Mouse (Mus musculus) spleen, postnatal 10 days (tissue): Measurements from ENCODE around the gene Nudt1.

Experiments used
- DNase-seq, 2 experiments: peaks; one replicate each; pipeline ENCODE4 v3.0.0; 2021 to 2022; ENCODE audit warnings: low spot score in 2 of 2

The Nudt1 gene

GRCm38 (mm10) chr5:140321042-140321755 lies at the start of gene Nudt1, which contains the start of gene Mad1l1:
TSS of gene Nudt1 (plus strand) at chr5:140321656.
TSS of gene Mad1l1 (minus strand) at chr5:140321552.
- peak; percentile 93 to 94 for DNase-seq

DNA sequence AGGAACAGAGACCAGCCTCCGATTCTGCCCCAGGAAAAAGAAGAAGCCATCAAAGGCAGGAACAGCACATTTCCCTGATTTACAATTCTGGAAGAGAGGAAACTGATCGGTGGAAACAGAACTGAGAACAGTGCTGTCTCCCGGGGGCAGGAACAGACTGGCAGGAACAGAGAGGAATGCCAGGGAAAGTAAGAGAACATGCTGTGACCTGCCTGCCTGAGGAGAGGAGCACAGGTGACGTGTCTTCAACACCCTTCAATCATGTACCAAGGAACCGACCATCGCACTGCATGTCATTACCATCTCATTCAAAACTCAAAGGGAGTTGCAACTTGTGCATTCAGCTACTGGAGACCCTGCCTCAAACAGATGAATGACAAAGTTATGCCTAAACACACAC lies 44.7 kb upstream of the Nudt1 start:
- no peak for DNase-seq

DNA sequence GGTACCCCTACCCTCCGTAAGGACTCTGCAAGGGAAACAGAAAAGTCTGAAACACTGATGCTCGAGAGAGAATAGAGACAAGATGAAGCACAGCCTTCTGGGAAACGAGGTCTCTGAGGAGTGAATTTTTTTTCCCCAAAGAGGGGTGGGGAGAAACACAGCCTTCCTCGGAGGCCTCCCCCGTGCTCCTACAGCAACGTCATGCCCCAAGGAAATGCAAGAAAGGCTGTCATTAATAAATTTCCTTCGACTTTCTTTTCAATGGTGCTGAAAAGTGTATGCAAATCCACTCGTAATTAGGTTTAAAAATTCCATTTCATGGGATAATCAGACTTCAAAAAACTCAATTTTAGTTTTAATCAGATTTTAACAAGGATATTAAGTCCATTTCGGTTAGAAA lies 41.3 kb upstream of the Nudt1 start:
- no peak for DNase-seq

DNA sequence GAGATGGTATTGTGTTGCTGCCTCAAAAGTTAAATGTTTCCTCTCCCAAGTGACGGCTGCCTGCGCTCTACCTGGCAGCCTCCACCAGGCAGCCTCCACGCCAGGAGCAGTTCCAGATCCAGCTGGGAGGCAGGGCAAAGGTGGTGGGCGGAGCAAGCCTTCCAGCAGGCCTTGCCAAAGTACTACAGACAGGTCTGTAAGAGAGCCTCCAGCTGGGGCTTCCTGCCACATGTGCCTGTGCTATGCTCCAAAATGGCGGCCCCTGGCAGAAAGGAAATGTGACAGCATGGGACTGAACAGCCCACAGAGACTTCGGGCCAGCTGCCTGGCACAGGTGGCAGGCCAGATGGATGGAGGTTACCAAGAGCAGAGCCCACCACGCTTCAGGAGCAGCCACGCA lies 39.1 kb upstream of the Nudt1 start:
- no peak for DNase-seq

- DNase-seq = no peak
These were observed 38.6 kb upstream of the Nudt1 start for GRCm38 (mm10) chr5:140282900-140283299.

GRCm38 (mm10) chr5:140284011-140284410 lies 37.4 kb upstream of the Nudt1 start:
- no peak for DNase-seq

DNA sequence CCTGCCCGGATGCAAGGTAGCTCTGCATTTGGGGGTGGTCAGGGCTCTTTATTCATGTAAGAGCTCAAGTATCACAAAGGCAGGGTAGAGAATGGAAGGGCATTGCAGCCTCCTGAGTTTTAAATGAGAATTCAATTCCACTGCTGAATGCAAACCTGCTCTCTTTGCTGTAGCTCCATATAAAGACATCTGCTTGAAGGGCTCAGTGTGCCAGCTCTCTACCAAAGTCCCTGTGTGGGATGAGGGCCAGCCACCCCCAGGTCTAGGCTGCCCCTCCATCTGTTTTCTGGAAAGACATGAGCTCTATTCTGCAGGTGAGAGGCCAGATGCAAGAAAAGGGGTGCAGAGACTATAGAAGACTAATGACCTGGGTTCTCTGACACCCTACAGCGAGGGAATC lies 36.7 kb upstream of the Nudt1 start:
- no peak for DNase-seq

DNA sequence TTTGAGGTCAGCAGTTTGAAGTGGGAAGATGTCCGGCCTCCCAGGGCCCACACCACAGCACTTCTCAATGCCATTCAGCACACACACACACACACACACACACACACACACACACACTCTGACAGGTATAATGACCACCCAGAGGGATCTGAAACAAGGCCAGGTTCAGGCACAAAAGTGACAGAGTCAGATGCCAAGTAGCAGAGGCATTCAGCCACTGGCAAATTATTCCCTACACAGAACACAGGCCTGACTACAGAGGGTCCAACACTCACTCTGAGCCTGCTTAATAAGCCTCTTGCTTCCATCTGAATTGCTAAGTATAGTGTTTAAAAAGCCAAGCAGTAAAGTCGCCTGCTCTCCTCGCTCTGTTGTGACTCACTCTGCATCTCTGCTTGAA lies 33.2 kb upstream of the Nudt1 start:
- DNase-seq = no peak

- DNase-seq = no peak
These were observed 32.3 kb upstream of the Nudt1 start for GRCm38 (mm10) chr5:140289161-140289560.

DNA sequence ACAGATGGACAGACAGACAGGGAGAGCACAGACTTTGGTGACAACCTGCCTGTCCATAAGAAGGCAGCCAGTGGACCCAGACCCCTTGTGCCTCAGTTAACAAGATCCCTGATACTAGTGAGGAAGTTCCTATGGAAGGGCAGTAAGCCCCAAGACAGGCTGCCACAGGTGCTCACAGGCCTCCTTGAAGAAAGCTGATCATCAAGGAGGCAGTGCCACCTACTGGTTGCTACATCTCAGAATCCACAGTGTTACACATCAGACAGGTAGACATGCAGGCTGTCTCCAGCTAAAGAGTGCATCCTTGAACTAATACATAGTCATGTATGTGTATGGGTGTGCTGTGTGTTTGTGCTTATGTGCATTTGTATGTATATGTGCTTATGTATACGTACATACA lies 29.3 kb upstream of the Nudt1 start:
- DNase-seq = peak; percentile 26 to 67

DNA sequence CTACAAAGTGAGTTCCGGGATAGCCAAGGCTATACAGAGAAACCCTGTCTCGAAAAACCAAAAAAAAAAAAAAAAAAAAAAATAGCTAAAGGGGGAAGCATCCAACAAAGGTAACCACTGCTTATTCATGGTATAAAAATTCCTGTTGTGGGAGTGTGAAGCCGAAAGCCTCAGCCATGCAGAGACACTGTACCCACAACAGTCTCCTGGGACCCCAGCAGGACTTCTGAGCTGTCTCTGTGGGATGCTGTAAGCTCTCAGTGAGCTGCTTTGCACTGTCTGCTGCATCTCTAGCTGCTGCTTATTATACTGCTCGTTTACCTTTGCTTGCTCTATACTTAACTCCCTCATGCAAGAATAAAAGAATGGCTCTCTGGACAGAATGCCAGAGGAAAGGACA lies 23.2 kb upstream of the Nudt1 start:
- no peak for DNase-seq

- no peak for DNase-seq
These were observed 15.4 kb upstream of the Nudt1 start for GRCm38 (mm10) chr5:140306016-140306415.

GRCm38 (mm10) chr5:140307602-140308001 lies 13.9 kb upstream of the Nudt1 start:
- no peak for DNase-seq

DNA sequence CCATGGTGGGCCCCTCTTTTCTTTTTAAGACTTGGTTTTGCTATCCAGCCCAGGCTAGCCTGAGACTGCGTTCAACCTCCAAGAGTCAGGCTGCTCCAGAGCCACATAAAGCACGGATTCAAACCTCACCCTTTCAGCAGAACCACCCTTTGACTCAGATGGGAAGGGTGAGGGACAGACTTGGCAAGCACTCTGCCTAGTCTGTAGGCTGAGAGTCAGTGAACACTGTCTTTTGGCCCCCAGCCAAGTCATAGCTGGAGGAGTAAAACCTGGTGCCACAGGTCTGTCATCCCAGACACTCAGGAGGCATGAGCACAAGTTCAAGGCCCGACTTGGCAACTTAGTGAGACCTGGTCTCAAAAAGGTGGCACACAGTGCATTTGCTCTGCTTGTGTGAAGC lies 4.7 kb upstream of the Nudt1 start:
- DNase-seq = no peak

DNA sequence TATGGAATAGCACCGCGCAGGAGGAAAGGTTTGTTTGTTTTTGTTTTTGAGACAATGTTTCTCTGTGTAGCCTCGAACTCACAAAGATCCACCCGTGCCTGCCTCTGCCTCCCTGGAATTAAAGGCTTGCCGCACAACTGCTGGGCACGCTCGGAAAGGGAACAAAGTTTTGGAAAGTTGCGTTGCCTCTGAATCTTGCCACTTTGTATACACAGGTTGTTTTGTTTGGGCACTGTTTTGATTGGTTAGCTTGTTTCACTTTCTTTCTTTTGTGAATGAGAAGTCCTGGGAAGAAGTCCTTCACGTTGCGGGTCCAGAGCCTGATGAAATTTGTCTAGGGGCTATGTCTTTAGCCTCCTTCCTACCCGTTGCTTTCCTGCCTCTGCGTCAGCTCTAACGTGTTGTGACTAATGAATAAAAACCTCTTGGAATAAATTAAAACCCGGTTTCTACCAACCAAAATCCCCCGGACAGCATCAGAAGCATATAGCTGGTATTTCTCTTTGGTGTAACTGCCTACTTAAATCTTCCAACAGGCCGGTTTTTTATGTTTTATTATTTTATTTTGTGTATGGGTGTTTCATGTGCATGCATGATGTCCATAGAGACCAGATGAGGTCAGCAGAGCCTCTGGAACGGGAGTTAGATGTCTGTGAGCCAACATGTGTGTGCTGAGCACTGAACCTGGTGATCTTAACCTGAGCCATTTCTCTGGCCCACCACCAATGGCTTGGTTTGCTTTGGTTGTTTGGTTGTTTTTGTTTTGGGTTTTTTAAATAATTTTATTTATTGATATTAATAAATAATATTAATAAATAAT lies 510 bp downstream of the Nudt1 start:
- no peak for DNase-seq

DNA sequence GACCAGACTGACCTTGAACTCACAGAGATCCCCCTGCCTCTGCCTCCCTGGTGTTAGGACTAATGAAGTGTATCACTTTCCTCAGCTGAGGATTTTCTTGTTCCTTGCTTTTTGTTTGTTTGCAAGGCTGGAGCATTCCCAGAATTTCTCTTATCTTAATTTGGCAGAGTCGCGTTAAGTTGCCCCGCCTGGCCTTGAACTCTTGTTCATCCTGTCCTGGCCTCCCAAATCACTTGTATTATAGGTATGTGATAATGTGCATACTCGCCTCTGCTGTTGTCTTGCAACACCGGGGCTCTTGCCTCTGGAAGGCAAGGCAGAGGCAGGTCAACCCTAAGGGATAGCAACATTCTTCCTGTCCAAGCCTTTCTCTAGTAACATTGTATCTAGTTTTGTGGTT lies 2.6 kb downstream of the Nudt1 start:
- DNase-seq = no peak

DNA sequence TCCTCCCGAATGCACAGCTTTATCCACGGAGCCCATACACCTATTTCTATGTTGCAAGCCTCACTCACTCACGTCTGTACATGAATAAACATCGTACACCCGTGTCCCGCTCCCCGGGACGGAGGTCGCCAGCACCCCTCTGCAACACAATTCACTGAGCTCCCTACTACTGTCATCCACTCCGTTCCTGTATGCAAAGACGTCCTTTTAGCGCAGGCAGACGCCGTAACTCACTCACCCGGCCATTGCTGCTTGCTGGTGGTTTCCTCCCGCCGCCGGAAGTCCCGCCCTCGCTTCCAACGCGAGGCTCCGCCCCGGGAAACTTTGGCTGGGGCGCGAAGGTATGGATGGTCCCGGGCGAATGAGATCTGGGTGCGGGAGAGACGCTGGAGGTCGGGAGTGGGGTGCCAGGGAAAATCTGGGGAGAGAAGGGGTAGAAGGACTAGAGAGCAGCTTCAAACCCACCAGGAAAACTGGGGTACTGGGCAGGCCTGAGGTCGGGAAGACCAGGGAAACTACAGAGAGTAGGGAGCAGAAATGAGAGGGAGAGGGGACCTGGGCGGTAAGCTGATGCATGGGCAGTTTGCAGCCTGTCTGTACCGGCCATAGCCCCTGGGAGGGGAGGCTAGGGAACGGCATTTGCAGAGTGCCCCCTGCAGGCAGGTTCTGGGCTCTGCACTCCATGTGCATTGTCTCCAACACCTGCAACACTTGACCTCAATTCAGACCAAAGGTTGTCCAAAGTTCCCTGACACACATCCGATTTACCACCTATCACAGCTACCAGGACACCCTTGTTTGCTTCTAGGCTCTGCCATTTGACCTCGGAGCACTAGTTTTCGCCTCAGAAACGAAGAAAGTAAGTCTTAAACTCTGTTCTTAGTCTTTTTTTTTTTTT lies 10.4 kb downstream of the Nudt1 start, which contains the start of gene Mrm2:
Gene Mrm2, minus strand, starts transcription at position 284 of the 898 bp plus-strand sequence.
- DNase-seq = peak; percentile 83 to 92

DNA sequence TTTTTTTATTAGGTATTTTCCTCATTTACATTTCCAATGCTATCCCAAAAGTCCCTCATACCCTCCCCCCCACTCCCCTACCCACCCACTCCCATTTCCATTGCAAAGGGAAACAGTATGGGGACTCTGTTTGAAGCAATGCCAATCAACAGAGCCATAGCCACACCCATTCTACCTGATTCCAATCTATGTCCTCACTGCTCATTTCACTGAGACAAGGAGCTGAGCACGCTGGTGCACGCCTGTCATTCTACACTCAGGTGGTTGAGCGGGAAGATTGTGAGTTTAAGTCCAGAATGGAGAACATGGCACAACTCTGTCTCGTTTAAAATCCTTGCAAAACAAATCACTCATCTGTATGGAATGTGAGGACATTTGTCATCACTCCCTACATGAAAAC lies 11.1 kb downstream of the Nudt1 start:
- no peak for DNase-seq

DNA sequence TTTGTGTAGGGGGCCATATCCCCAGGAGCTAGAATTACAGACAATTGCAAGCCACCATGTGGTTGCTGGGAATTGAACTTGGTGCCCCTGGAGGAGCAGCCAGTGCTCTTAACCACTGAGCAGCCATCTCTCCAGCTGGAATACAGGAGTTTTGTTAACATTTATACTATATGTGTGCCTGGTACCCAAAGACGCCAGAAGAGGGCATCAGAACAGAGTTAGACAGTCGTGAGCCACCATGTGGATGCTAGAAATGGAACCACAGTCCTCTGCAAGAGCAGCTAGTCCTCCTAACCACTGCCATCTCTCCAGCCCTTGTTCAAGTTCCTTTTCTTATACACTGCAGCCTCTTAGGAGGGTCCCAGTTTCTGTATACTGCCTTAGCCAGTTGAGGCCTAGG lies 12.2 kb downstream of the Nudt1 start:
- DNase-seq = peak in 1 of 2 experiments; percentile 37

DNA sequence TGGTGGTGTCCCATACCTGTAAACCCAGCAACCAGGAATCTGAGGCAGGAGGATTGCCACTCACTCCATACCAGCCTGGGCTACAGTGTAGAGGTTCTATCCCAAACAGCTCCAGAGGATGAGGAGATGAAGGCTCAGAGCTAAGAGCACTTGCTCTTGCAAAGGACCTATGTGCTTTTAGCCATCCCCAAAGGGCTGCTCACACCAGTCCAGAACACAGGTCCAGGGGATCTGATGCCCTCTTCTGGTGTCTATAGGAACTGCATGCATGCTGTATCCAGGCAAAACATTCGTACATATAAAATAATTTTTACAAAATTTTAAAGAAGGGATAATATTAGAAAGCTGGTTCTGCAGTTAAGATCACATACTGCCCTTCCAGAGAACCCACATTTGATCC lies 15.2 kb downstream of the Nudt1 start:
- peak; percentile 32 to 63 for DNase-seq

DNA sequence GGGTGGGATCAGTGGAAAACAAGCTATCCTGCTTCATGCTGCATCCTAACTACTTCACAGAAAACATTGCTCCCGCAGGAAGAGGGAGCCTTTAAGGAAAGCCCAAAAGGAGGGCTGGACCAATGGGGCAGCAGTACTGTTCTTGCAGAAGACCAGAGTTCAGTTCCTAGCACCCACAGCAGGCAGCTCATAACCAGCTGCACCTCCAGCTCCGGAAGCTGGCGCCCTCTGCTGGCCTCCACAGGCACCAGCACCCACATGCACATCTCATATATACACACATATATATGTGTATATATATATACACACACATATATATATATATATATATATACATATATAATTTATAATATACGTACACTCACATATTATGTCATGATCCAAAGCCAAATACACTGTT lies 17.3 kb downstream of the Nudt1 start:
- no peak for DNase-seq

DNA sequence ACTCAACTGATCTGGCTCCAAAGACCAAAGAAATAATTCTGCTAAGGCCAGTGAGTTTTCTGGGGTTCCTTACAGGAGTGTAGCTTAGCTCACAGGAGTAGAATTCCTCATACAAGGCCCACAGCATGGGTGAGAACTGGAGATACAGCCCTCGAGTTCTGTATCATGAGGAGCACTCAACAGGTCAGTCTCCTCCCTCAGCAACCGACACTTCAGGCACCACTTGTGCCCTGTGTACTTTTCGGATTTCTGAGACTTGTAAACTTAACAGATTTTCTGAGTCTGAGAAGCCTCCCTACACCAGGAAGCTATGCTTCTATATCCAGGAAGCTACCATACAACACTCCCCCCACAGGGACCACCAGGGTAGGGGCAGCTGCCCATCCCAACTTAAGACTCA lies 18.4 kb downstream of the Nudt1 start:
- no peak for DNase-seq
